In genomic region chr19:42147170-42147768, GRCm38 (mm10) we compare ENCODE assay signal across 7 mouse cellular contexts. TPM values are rescaled to one million over a fixed set of nuclear protein-coding genes. Genes with fewer than 3 reads are reported as not detected.
DNase-seq lines count a peak whose midpoint lies in the region; ATAC-seq and TF ChIP-seq lines count a peak whose summit lies in the region.

Gene Marveld1, plus strand, starts transcription at chr19:42147400.

- H3K27ac ChIP-seq in liver, adult 2 months (replicated peaks; ENCODE audit: insufficient read depth, low read depth, low read length), result peak within 1 kb of the TSS; percentile 88
- H3K27ac ChIP-seq in midbrain, embryonic 16.5 days (ENCODE audit: low read length), result peak within 1 kb of the TSS; percentile 58
- peak within 1 kb of the TSS; percentile 77 for H3K27ac ChIP-seq in testis, adult 2 months (ENCODE audit: control insufficient read depth, insufficient read depth, low read depth, low read length)

- under 1% methylated on average over 52 of the region's 57 CpGs for WGBS in liver, adult 2 months
- WGBS in midbrain, embryonic 16.5 days, result 1% methylated on average over 22 of the region's 57 CpGs

- no peaks in the 10 kb centered on the region for H3K27me3 ChIP-seq in liver, adult 2 months (ENCODE audit: control insufficient read depth, insufficient read depth, low read length)
- peaks cover 15% of the 10 kb centered on the region for H3K27me3 ChIP-seq in midbrain, embryonic 16.5 days (ENCODE audit: control insufficient read depth, insufficient read depth, low read depth, low read length)
- no peaks in the 10 kb centered on the region; the same call in 1 of the 2 replicates for H3K27me3 ChIP-seq in testis, adult 2 months (ENCODE audit: control insufficient read depth, insufficient read depth, low read length)

- H3K4me3 ChIP-seq in liver, adult 2 months (ENCODE audit: insufficient read depth, low read depth, low read length), result peak within 1 kb of the TSS; percentile 70
- peak within 1 kb of the TSS; percentile 61 for H3K4me3 ChIP-seq in midbrain, embryonic 16.5 days (ENCODE audit: low read depth, low read length)
- peak within 1 kb of the TSS; percentile 88 for H3K4me3 ChIP-seq in testis, adult 2 months (ENCODE audit: control insufficient read depth, low read depth, low read length)

- H3K4me2 ChIP-seq in midbrain, embryonic 16.5 days (ENCODE audit: low read length), result peak within 1 kb of the TSS; percentile 83

- peak; percentile 79 for TF ChIP-seq POLR2A in liver, adult 2 months (IDR thresholded peaks at IDR 0.05; ENCODE audit: extremely low read depth, insufficient read depth, low read length)
- TF ChIP-seq POLR2A in testis, adult 2 months (IDR thresholded peaks at IDR 0.05; ENCODE audit: control insufficient read depth, low read depth, low read length), result peak; percentile 44; the same call in 1 of the 2 replicates

- TF ChIP-seq CTCF in liver, adult 2 months (IDR thresholded peaks at IDR 0.05; ENCODE audit: low read depth, low read length), result no peak
- no peak for TF ChIP-seq CTCF in testis, adult 2 months (IDR thresholded peaks at IDR 0.05; ENCODE audit: control insufficient read depth, insufficient read depth, insufficient replicate concordance, low read depth, low read length)

- ATAC-seq in common myeloid progenitor, adult 5-6 weeks (replicated peaks; ENCODE audit: low read depth, poor library complexity, severe bottlenecking), result peak; percentile 48
- peak; percentile 34; the same call in 1 of the 2 replicates for ATAC-seq in midbrain, embryonic 16.5 days

- H3K9ac ChIP-seq in liver, adult 2 months (ENCODE audit: low read depth, low read length), result peak within 1 kb of the TSS; percentile 94
- H3K9ac ChIP-seq in midbrain, embryonic 16.5 days (ENCODE audit: low read depth, low read length), result peak within 1 kb of the TSS; percentile 77

- no peaks in the 10 kb centered on the region for H3K9me3 ChIP-seq in midbrain, embryonic 16.5 days (replicated peaks; ENCODE audit: control insufficient read depth, low read length, poor library complexity, severe bottlenecking)

- no peaks in the 10 kb centered on the region for H3K79me2 ChIP-seq in liver, adult 2 months (ENCODE audit: control insufficient read depth, insufficient read depth, low read length)

- DNase-seq in adrenal gland, adult 18-20 months (ENCODE audit: low spot score in 2 of 2), result peak; percentile 63 to 76
- peak; percentile 67 to 79 for DNase-seq in gastrocnemius, postnatal 36 days
- peak; percentile 60 for DNase-seq in induced T-regulatory cell, adult 2 months (ENCODE audit: low read depth)
- DNase-seq in liver, adult 2 months (ENCODE audit: extremely low read depth, low read depth, low spot score), result peak; percentile 71

- intact Hi-C loops in gastrocnemius, postnatal 36 days (cut with DNase I), result loop anchor here (2.0 to 5.0 kb wide), 2 partner anchors 20 to 110 kb away; partner anchors contain the start of gene Ankrd2

- peaks cover 43% of the 10 kb centered on the region for H3K4me1 ChIP-seq in liver, adult 2 months (ENCODE audit: control insufficient read depth, insufficient read depth, low read length)
- 0 out of 2 replicates have a peak, but pooled peaks cover 2% of the 10 kb centered on the region for H3K4me1 ChIP-seq in midbrain, embryonic 16.5 days (ENCODE audit: control insufficient read depth, insufficient read depth, low read length)
- H3K4me1 ChIP-seq in testis, adult 2 months (ENCODE audit: control insufficient read depth, insufficient read depth, low read length), result peaks cover 27% of the 10 kb centered on the region

- H3K36me3 ChIP-seq in liver, adult 2 months (ENCODE audit: control insufficient read depth, insufficient read depth, low read length), result no peaks in the 10 kb centered on the region
- no peaks in the 10 kb centered on the region for H3K36me3 ChIP-seq in midbrain, embryonic 16.5 days (ENCODE audit: control insufficient read depth, insufficient read depth, low read length)
- no peaks in the 10 kb centered on the region for H3K36me3 ChIP-seq in testis, adult 2 months (ENCODE audit: control insufficient read depth, insufficient read depth, low read length)

RNA-seq across cellular contexts. Expression of gene Marveld1, which starts in this region (rescaled TPM):
- total RNA-seq in adrenal gland, adult 18-20 months (2021), result 10 to 100 TPM; 33.9 to 41.1 TPM
- 10.7 and 12.0 TPM in 2 replicates for total RNA-seq in common myeloid progenitor, adult 5-6 weeks (2017)
- 1 to 10 TPM; 5.3 to 6.9 TPM for total RNA-seq in gastrocnemius, postnatal 36 days (2021)
- total RNA-seq in liver, adult 2 months (2014; rRNA removed), result 11.9 and 12.1 TPM in 2 replicates
- 25.7 and 29.8 TPM in 2 replicates for polyA plus RNA-seq in liver, adult 2 months (2012; rRNA removed)
- 1.4 and 1.8 TPM in 2 replicates for polyA plus RNA-seq in midbrain, embryonic 16.5 days (2015; fragmentation: Nextera tagmentation; extraction: Ambion mirVana)
- polyA plus RNA-seq in testis, adult 2 months (2012; rRNA removed), result 5.5 and 5.9 TPM in 2 replicates

Comparison
In these comparisons a context has a peak if more than half of its experiments do, and no peak if none do; other contexts are left out.
1. Peak in every context shown above with its lines: DNase-seq, ATAC-seq, H3K4me3 ChIP-seq and H3K27ac ChIP-seq.